Mouse (Mus musculus): ENCODE measurements around the gene Chd4. TPM values are rescaled to one million over a fixed set of nuclear protein-coding genes. Genes with fewer than 3 reads are reported as not detected.
A peak's percentile ranks its signal among the peaks of the same experiment; 100 is the strongest.

Chd4 gene
- total and polyA plus RNA-seq, 2 experiments from 2014 or later, result 72.6 to 141 TPM

- Histone ChIP-seq H3K4me2 (ENCODE audit: low read depth) (no peak overlapping the region), H3K36me3 (ENCODE audit: insufficient read depth) (peaks cover 86% of the 10 kb centered on the region), H3K4me3 (ENCODE audit: low read depth, low read length) (no peak overlapping the region), H3K4me1 (ENCODE audit: insufficient read depth) (no peaks in the 10 kb centered on the region), H3K27me3 (ENCODE audit: insufficient read depth, low read length) (no peaks in the 10 kb centered on the region), H3K9ac (no peak overlapping the region), H3K27ac (ENCODE audit: low read depth, low read length) (no peak overlapping the region), H3K9me3 (ENCODE audit: low read length) (no peaks in the 10 kb centered on the region)
- TF ChIP-seq CTCF (IDR thresholded peaks at IDR 0.05; ENCODE audit: low read depth), result no peak
- no peak for DNase-seq
- WGBS, result 92% methylated on average over 8 of the region's 8 CpGs
- ATAC-seq, result no peak
Measured at GRCm38 (mm10) chr6:125119387-125119786, 23.6 kb downstream of the Chd4 start.

GRCm38 (mm10) chr6:125128724-125129123, 32.9 kb downstream of the Chd4 start:
- no peak overlapping the region for H3K4me3 ChIP-seq (ENCODE audit: low read depth, low read length)
- no peak for TF ChIP-seq CTCF (IDR thresholded peaks at IDR 0.05; ENCODE audit: low read depth)
- H3K4me2 ChIP-seq (ENCODE audit: low read depth), result no peak overlapping the region
- peaks cover 54% of the 10 kb centered on the region for H3K36me3 ChIP-seq (ENCODE audit: insufficient read depth)
- no peak overlapping the region for H3K27ac ChIP-seq (ENCODE audit: low read depth, low read length)
- H3K27me3 ChIP-seq (ENCODE audit: insufficient read depth, low read length), result no peaks in the 10 kb centered on the region
- H3K9ac ChIP-seq, result no peak overlapping the region
- H3K9me3 ChIP-seq (ENCODE audit: low read length), result no peaks in the 10 kb centered on the region
- 88% methylated on average over 12 of the region's 12 CpGs for WGBS
- DNase-seq, result no peak
- H3K4me1 ChIP-seq (ENCODE audit: insufficient read depth), result peaks cover 6% of the 10 kb centered on the region; the same call in 1 of the 2 replicates
- ATAC-seq, result no peak

GRCm38 (mm10) chr6:125129710-125130402, 34.1 kb downstream of the Chd4 start:
- Histone ChIP-seq H3K4me2 (ENCODE audit: low read depth) (no peak overlapping the region), H3K9ac (no peak overlapping the region), H3K4me1 (ENCODE audit: insufficient read depth) (peaks cover 6% of the 10 kb centered on the region; the same call in 1 of the 2 replicates), H3K27ac (ENCODE audit: low read depth, low read length) (no peak overlapping the region), H3K27me3 (ENCODE audit: insufficient read depth, low read length) (no peaks in the 10 kb centered on the region), H3K36me3 (ENCODE audit: insufficient read depth) (peaks cover 55% of the 10 kb centered on the region), H3K9me3 (ENCODE audit: low read length) (no peaks in the 10 kb centered on the region), H3K4me3 (ENCODE audit: low read depth, low read length) (no peak overlapping the region)
- TF ChIP-seq CTCF (IDR thresholded peaks at IDR 0.05; ENCODE audit: low read depth), result no peak
- WGBS, result 85% methylated on average over 20 of the region's 20 CpGs
- no peak for DNase-seq
- no peak for ATAC-seq

GRCm38 (mm10) chr6:125131302-125132156, 35.7 kb downstream of the Chd4 start, which contains the start of gene Nop2:
Gene Nop2 (plus strand): TSS chr6:125131909.
- H3K36me3 ChIP-seq (ENCODE audit: insufficient read depth), result peaks cover 55% of the 10 kb centered on the region
- H3K27me3 ChIP-seq (ENCODE audit: insufficient read depth, low read length), result no peaks in the 10 kb centered on the region
- no peaks in the 10 kb centered on the region for H3K9me3 ChIP-seq (ENCODE audit: low read length)
- ATAC-seq (peak; percentile 97), DNase-seq (peak; percentile 96)
- H3K4me1 ChIP-seq (ENCODE audit: insufficient read depth), result peaks cover 6% of the 10 kb centered on the region; the same call in 1 of the 2 replicates
- no peak for TF ChIP-seq CTCF (IDR thresholded peaks at IDR 0.05; ENCODE audit: low read depth)
- H3K9ac ChIP-seq, result peak within 1 kb of the TSS; percentile 65
- H3K27ac ChIP-seq (ENCODE audit: low read depth, low read length), result peak within 1 kb of the TSS; percentile 51
- H3K4me2 ChIP-seq (ENCODE audit: low read depth), result peak within 1 kb of the TSS; percentile 84
- under 1% methylated on average over 66 of the region's 66 CpGs for WGBS
- H3K4me3 ChIP-seq (ENCODE audit: low read depth, low read length), result peak within 1 kb of the TSS; percentile 88

GRCm38 (mm10) chr6:125132470-125132869, 36.7 kb downstream of the Chd4 start:
- DNase-seq (no peak), ATAC-seq (no peak)
- no peaks in the 10 kb centered on the region for H3K9me3 ChIP-seq (ENCODE audit: low read length)
- H3K4me1 ChIP-seq (ENCODE audit: insufficient read depth), result peaks cover 6% of the 10 kb centered on the region; the same call in 1 of the 2 replicates
- WGBS, result 11% methylated on average over 11 of the region's 11 CpGs
- peak overlapping the region; percentile 65 for H3K9ac ChIP-seq
- no peaks in the 10 kb centered on the region for H3K27me3 ChIP-seq (ENCODE audit: insufficient read depth, low read length)
- peaks cover 52% of the 10 kb centered on the region for H3K36me3 ChIP-seq (ENCODE audit: insufficient read depth)
- no peak overlapping the region for H3K27ac ChIP-seq (ENCODE audit: low read depth, low read length)
- peak overlapping the region; percentile 84 for H3K4me2 ChIP-seq (ENCODE audit: low read depth)
- peak overlapping the region; percentile 88 for H3K4me3 ChIP-seq (ENCODE audit: low read depth, low read length)
- no peak for TF ChIP-seq CTCF (IDR thresholded peaks at IDR 0.05; ENCODE audit: low read depth)

GRCm38 (mm10) chr6:125137002-125137671, 41.4 kb downstream of the Chd4 start:
- H3K4me1 ChIP-seq (ENCODE audit: insufficient read depth), result peaks cover 6% of the 10 kb centered on the region; the same call in 1 of the 2 replicates
- 85% methylated on average over 19 of the region's 19 CpGs for WGBS
- H3K4me3 ChIP-seq (ENCODE audit: low read depth, low read length), result no peak overlapping the region
- TF ChIP-seq CTCF (IDR thresholded peaks at IDR 0.05; ENCODE audit: low read depth), result peak; percentile 71
- no peak overlapping the region for H3K27ac ChIP-seq (ENCODE audit: low read depth, low read length)
- H3K36me3 ChIP-seq (ENCODE audit: insufficient read depth), result peaks cover 72% of the 10 kb centered on the region
- no peak overlapping the region for H3K4me2 ChIP-seq (ENCODE audit: low read depth)
- DNase-seq, result peak; percentile 55
- peak; percentile 53 for ATAC-seq
- H3K9ac ChIP-seq, result no peak overlapping the region
- no peaks in the 10 kb centered on the region for H3K9me3 ChIP-seq (ENCODE audit: low read length)
- H3K27me3 ChIP-seq (ENCODE audit: insufficient read depth, low read length), result no peaks in the 10 kb centered on the region

Measured in forebrain, postnatal 0 days (tissue).